Mouse (Mus musculus) T-helper 2 cell (primary cell): ENCODE measurements around the gene Tap1.
"Not testable (repeated sequence)": the region's sequence is repeated elsewhere in the genome, so short reads cannot be mapped to it uniquely, and the experiment has no call there.

Source experiments
- in situ Hi-C: fragments of 300-600 bp; cut with MboI, MseI; formaldehyde crosslinking; loops from one replicate; pipeline ENCODE4 v1.15.1; 2025; ENCODE audit warnings: high pct_unique_total_duplicates

The Tap1 gene

DNA sequence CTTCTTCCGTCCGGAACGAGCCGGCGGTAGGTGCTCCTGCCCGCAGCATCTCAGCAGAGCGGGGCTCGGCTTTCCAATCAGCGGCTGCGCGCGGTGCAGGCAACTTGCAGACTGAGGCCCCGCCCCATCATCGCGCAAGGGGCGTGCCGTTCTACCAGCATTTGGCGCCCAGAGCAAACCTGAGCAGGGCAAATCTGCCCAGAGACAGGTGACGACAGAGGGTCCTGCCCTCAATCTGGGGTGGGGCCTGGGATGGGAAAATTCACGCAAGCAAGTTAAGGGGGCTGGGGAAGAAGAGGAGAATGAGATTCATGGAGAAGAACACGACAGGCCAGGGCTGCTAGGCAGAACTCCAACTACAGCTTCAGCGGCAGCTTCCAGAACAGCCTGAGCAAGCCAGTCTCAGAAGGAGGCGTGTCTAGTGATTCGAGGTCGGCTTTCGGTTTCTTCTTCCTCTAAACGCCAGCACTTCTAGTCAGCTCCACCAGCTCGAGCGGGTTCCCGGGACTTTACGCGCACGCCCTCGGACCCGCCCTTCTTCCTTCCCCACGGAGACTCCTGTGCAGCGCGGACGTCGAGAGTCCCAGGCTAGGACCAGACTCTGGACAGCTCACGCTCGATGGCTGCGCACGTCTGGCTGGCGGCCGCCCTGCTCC lies at the start of gene Tap1, which contains the start of gene Psmb9:
Tap1 (plus strand) TSS at position 293 of the 656 bp plus-strand sequence.
Psmb9 (minus strand) TSS at position 504 of the 656 bp plus-strand sequence.
- in situ Hi-C loops = no loop called here

DNA sequence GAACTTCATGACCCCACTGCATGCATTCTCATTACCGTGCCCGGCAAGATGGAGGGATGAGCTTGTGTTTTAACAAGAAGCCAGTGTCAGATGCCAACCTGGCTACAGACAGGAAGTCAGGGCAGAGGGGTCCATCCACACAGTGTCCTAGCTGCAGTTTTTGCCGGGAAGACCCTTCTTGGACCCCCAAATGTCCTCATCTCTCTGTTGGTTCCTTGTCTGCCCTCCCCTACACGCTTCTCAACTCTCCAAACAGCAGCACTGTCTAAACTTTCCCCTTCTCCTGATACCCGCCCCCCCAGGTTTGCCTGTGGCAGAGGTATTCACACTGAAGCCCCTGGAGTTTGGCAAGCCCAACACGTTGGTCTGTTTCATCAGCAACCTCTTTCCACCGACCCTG lies 49.8 kb upstream of the Tap1 start:
- in situ Hi-C loops = no loop called here

DNA sequence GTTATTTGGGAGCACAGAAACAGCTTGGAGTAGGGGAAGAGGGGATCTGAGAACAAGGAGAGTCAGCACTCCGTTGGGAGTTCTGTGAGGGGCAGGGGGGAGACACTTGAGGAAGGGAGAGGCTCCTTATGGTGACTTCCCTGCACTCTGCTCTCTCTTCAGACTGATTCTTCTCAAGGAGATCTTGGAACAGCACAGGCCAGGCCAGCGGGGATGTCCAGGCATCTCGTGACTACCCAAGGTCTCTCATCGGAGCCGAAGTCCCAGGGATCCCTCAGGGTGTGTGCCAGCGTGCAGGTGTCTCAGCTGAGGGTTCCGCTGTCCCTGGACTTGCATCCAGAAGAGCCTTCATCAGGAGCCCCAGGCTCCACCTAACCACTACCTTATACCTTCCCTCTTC lies 48.7 kb upstream of the Tap1 start:
- in situ Hi-C loops = no loop called here

DNA sequence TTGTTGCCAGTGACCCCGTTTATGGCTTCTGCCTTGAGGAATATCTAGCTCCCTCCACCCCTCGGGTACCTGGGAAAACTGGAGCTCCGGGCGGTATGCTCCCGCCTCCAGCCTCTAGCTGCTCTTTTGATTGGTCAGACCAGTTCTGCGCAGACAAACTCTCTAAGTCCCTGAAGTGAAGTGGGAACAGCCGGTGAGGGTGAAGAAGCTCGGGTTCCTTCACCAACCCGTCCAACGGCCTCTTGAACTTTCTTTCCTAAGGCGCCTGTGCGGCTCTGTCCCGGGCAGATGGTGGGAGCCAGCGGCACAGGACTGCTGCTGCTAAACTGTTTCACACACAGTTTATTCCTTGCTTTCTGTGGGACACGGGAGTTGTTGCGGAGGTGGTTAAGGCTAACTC lies 47.9 kb upstream of the Tap1 start:
- in situ Hi-C loops = no loop called here

DNA sequence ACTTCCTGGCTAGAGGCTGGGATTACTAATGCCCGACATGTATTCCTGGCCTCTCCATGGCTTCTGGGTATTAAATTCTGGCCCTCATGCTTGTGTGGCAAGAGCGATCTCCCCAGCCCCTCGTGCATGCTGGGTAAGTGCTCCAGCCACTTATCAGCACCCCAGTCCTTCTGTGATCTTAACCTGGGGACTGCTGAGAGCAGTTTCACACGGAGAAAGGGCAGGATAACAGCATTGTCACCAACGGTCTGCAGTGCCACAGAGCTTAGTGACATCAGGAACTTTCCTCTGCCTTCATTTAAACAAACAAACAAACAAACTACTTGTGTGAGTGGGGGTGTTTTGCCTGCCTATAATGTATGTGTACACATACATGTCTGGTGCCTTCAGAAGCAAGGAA lies 47.1 kb upstream of the Tap1 start:
- in situ Hi-C loops = no loop called here

GRCm38 (mm10) chr17:34141448-34141847 lies 45.9 kb upstream of the Tap1 start:
- in situ Hi-C loops = no loop called here

GRCm38 (mm10) chr17:34142456-34143010 lies 44.8 kb upstream of the Tap1 start:
- in situ Hi-C loops = no loop called here

DNA sequence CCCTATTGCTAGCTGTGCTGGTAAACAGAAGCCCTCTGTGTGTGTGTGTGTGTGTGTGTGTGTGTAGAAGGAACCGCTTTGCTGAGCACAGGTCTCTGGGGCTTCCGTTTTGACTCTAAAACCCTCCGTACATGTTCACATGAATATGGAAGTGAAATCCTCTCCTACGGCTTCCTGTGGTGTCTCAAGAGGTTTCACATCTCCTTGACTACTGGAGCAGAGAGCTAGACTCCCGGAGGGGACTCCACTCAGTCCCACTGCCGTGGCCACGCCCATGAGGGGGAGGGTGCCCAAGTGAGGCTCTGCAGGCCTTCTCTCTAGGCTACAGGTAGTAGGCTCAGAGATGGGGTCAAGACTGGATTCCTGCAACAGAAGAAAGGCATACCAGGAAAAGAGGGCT lies 44.3 kb upstream of the Tap1 start, which contains the start of gene H2-DMb2:
H2-DMb2 (plus strand) TSS at position 275 of the 400 bp plus-strand sequence.
- in situ Hi-C loops = no loop called here

- in situ Hi-C loops = no loop called here
These were observed 43.9 kb upstream of the Tap1 start for GRCm38 (mm10) chr17:34143461-34143860.

DNA sequence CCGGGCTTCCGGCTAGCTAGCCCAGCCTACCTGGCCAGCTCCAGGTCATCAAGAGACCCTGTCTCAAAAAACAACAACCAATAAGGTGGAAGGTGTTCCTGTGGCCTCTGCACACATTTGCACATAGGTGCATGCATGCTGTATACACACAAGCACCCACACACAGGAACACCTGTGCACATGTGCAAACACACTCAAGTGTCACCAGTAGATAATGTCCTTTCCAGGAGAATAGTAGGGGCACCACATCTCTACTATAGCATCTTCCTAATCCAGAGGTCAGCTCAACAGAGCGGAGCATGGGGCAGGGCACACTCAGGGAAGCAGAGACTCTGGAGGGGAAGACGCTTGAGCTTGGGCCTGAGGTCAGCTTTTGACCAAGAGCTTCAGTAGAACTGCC lies 43.1 kb upstream of the Tap1 start:
- in situ Hi-C loops = not testable (repeated sequence)

DNA sequence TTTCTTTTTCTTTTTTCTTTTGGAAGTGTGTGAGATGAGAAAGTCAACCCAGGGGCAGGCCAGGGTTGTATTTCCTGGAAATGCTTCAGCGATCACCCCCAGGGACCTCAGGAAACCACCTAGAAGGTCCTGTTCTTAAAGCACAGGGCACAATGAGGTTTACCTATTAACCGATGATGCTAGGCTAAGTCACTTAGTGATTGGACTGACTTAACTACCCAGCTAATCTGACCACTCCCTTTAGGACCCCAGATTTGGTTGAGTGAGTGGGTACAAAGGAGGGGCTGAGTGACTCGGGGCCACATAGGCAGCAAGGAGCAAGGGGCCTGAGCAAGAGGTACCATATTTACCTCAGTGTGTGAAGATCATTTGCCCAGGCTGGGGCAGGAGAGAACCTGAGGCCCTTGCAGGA lies 42.4 kb upstream of the Tap1 start:
- in situ Hi-C loops = no loop called here

DNA sequence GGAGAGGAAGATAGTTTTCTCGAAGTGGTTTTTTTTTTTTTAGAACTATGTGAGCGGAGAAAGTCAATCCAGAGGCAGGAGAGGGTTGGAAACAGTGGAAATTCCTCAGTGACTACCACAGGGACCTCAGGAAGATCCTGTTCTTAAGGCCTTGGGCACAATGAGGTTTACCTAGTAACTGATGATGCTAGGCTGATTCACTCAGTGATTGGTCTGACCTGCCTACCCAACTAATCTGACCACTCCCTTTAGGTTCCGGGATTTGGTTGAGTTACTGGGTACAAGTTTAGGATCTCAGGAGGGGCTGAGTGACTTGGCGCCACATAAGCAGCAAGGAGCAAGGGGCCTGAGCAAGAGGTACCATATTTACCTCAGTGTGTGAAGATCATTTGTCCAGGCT lies 34.4 kb upstream of the Tap1 start, which contains the start of gene H2-DMb1:
H2-DMb1 (plus strand) TSS at position 150 of the 400 bp plus-strand sequence.
- in situ Hi-C loops = no loop called here

DNA sequence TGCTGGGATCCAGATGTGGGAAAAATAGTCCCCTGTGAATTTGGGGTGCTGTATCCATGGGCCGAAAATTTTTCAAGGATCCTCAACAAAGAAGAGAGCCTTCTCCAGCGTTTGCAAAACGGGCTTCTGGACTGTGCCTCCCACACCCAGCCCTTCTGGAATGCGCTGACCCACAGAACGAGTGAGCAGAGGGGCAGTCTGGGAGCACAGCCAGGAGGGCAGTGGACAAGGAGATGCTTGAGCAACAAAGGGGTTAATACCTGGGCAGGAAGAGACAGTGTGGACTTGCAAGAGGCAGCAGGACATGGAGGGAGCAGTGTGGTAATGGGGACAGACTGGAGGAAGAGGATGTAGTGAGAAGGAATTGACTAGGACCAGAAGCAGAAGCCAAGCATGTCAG lies 31.8 kb upstream of the Tap1 start:
- in situ Hi-C loops = no loop called here

- in situ Hi-C loops = loop anchor here (5.0 kb wide), 1 partner anchor 72 kb away; the partner anchor contains the start of gene H2-Oa
These were observed 23.0 kb upstream of the Tap1 start for GRCm38 (mm10) chr17:34164202-34164895.

DNA sequence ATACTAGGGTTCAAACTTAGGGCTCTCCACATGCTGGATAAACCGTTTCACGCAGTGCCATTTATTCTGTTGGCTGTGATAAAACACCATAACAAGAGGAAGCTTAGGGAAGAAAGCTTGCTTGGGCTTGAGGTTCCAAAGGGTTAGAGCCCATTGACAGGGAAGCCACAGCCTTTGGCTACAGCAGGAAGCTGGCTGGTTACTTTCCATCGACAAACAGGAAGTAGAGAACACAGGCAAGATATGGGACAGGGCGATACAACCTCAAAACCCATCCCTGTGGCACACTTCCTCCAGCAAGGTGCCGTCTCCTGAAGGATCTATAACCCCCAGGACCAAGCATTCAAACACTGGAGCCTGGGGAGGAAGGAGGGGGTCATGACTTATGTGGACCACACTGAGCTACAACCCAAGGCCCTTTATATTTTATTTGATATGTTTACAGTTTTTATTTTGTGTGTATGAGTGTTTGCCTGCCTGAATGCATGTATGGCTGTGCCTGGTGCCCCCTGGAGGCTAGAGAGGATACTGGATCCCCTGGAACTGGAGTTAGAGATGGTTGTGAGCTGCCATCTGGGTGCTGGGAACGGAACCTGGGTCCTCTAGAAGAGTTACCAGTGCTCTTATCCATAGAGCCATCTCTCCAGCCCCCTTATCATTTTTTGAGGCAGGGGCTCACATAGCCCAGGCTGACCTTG lies 22.2 kb upstream of the Tap1 start:
- in situ Hi-C loops = loop anchor here (5.0 kb wide), 1 partner anchor 33 kb away; no protein-coding TSS in a partner anchor

- in situ Hi-C loops = loop anchor here (5.0 kb wide), 1 partner anchor 37 kb away; no protein-coding TSS in a partner anchor
These were observed 18.1 kb upstream of the Tap1 start for GRCm38 (mm10) chr17:34169279-34169678.

- in situ Hi-C loops = loop anchor here (5.0 kb wide), 1 partner anchor 47 kb away; no protein-coding TSS in a partner anchor
These were observed 16.9 kb upstream of the Tap1 start for GRCm38 (mm10) chr17:34170487-34170876.

DNA sequence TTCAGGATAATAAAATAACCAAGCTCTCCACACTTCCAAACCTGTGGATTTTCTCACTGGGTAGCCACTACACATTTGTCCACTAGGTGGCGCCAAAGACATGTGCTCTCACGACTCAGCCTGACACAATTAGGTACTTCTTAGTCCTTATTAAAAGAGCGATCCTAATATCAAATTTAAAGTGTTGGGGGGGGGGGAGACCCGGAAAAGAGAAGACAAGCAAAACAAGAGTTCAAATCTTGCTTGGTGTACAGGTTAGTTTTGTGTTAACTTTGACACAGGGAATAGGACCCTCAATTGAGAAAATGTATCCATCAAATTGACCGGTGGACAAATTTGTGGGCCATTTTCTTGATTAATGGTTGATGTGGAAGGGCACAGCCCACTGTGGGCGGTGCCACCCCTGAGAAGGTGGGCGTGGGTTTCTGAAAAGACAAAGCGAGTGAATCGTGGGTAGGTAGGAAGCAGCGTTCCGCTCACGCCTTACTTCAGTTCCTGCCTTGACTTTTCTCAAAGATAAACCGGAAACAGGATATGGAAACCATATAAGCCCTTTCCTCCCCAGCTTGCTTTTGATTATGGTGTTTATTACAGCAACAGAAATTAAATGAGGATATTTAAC lies 16.4 kb upstream of the Tap1 start:
- in situ Hi-C loops = loop anchor here (5.0 kb wide), 1 partner anchor 46 kb away; no protein-coding TSS in a partner anchor

DNA sequence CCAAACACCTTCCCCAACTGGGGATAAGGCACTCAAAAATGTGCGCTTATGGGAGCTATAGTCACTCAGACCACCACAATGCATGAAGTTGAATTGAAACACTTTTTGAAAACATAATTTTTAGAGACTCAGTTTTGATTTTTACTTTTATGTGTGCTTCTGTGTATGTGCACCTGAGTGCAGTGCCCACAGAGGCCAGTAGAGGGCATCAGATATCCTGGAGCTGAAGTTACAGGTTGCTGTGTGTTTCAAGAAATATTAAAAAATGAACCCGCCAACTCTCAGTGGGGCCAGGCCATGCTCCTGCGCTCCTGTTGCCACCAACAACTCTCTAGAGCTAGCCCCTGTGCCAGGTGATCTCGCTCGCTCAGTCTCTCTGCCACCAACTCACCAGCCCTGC lies 14.8 kb upstream of the Tap1 start:
- in situ Hi-C loops = loop anchor here (5.0 kb wide), 1 partner anchor 45 kb away; no protein-coding TSS in a partner anchor

- in situ Hi-C loops = loop anchor here (5.0 kb wide), 1 partner anchor 43 kb away; no protein-coding TSS in a partner anchor
These were observed 13.3 kb upstream of the Tap1 start for GRCm38 (mm10) chr17:34174075-34174474.

DNA sequence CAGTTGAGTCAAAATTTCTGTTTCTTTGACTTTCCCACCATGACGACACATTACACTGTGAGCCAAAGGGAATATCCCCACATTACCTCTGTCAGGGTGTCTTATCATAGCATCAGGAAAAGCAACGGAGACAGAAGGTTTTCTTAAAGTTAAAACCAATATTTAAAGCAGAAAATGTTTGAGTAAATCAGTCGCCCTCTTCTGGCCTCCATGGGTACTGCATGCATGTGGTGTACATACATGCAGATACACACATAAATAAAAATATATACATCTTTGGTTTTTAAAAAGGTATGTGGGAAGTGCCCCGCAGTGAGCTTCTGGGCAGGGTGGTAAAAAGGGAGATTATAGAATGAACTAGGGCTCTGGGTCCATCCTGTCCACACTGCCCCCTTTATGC lies 10.2 kb upstream of the Tap1 start:
- in situ Hi-C loops = no loop called here
